35 mouse cellular contexts compared by ENCODE assay signal in the genomic region with DNA sequence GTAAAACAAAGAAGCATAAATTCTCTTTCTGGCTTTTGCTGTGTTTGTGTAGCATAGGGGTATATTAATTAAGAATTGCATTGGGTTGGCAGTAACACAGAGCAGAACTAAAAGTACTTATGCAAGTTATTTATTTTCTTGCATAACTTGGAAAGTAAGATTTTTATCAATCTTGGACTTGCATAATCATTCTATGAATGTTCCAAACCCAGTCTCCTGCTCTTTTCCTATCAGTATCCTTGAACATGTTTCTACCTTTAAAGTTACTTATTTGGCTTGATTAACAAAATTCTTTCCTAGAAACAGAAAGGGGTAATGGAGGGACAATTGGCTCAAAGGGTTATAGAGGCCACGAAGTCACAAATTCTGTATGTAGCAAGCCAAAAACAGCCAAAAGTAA.
"Had no signal": no experiment of that assay in that cellular context is flagged by ENCODE, and none has a peak within 500 bp of the region (broad histone marks: within the 10 kb centered on the region; RNA-seq: fewer than 3 reads in every experiment).

No protein-coding gene starts in this region.

- H3K27me3 ChIP-seq: heart, embryonic 12.5 days; heart, embryonic 13.5 days; heart, embryonic 15.5 days; hindbrain, embryonic 12.5 days; hindbrain, embryonic 13.5 days; hindbrain, embryonic 15.5 days; intestine, embryonic 15.5 days; kidney, embryonic 15.5 days had no signal

- H3K27ac ChIP-seq: heart, embryonic 10.5 days; heart, embryonic 13.5 days; heart, embryonic 15.5 days; hindbrain, embryonic 10.5 days; hindbrain, embryonic 12.5 days; hindbrain, embryonic 13.5 days; hindbrain, embryonic 14.5 days; hindbrain, embryonic 15.5 days; hindbrain, postnatal 0 days; intestine, embryonic 15.5 days; kidney, embryonic 15.5 days; kidney, postnatal 0 days; layer of hippocampus, adult 2 months had no signal

- H3K4me1 ChIP-seq: heart, embryonic 10.5 days; heart, embryonic 12.5 days; heart, embryonic 13.5 days; heart, embryonic 15.5 days; hindbrain, embryonic 10.5 days; hindbrain, embryonic 12.5 days; hindbrain, embryonic 13.5 days; hindbrain, embryonic 15.5 days; intestine, embryonic 15.5 days; kidney, embryonic 15.5 days had no signal

- H3K36me3 ChIP-seq: heart, embryonic 10.5 days; heart, embryonic 12.5 days; heart, embryonic 13.5 days; heart, embryonic 15.5 days; hindbrain, embryonic 10.5 days; hindbrain, embryonic 12.5 days; hindbrain, embryonic 13.5 days; hindbrain, embryonic 15.5 days; intestine, embryonic 15.5 days; kidney, embryonic 15.5 days had no signal

- H3K4me2 ChIP-seq: heart, embryonic 11.5 days; heart, embryonic 12.5 days; heart, embryonic 13.5 days; heart, embryonic 15.5 days; hindbrain, embryonic 12.5 days; hindbrain, embryonic 13.5 days; hindbrain, embryonic 14.5 days; hindbrain, embryonic 15.5 days; intestine, embryonic 15.5 days; kidney, embryonic 15.5 days had no signal

- H3K9me3 ChIP-seq: heart, embryonic 10.5 days; heart, embryonic 12.5 days; heart, embryonic 13.5 days; heart, embryonic 15.5 days; hindbrain, embryonic 10.5 days; hindbrain, embryonic 12.5 days; hindbrain, embryonic 13.5 days; hindbrain, embryonic 15.5 days; intestine, embryonic 15.5 days; kidney, embryonic 15.5 days had no signal

- DNase-seq: heart, postnatal 10 days; heart, postnatal 14 days; heart, postnatal 36 days; heart, postnatal 4 days; kidney, adult 11 months; kidney, adult 18-20 months; kidney, adult 2 months; kidney, adult 8-10 months; kidney, adult 9 months; kidney, postnatal 10 days; kidney, postnatal 14 days; kidney, postnatal 25 days; kidney, postnatal 36 days; kidney, postnatal 4 days; layer of hippocampus, adult 9-11 months; layer of hippocampus, postnatal 36 days had no signal

- H3K4me3 ChIP-seq: heart, embryonic 10.5 days; heart, embryonic 12.5 days; heart, embryonic 13.5 days; heart, embryonic 15.5 days; hindbrain, embryonic 10.5 days; hindbrain, embryonic 12.5 days; hindbrain, embryonic 13.5 days; hindbrain, embryonic 15.5 days; intestine, embryonic 15.5 days; kidney, embryonic 15.5 days; layer of hippocampus, adult 2 months had no signal

- H3K9ac ChIP-seq: heart, embryonic 12.5 days; heart, embryonic 13.5 days; heart, embryonic 15.5 days; hindbrain, embryonic 12.5 days; hindbrain, embryonic 13.5 days; hindbrain, embryonic 14.5 days; hindbrain, embryonic 15.5 days; intestine, embryonic 15.5 days; kidney, embryonic 15.5 days had no signal

- ATAC-seq: hindbrain, embryonic 16.5 days; hindbrain, postnatal 0 days; inflammation-experienced regulatory T-cells, adult 6 months; intestine, embryonic 15.5 days; intestine, embryonic 16.5 days; intestine, postnatal 0 days had no signal
